Mouse (Mus musculus): ENCODE measurements around the gene Pth2. TPM values are rescaled to one million over a fixed set of nuclear protein-coding genes. Genes with fewer than 3 reads are reported as not detected.
"Not testable (repeated sequence)": the region's sequence is repeated elsewhere in the genome, so short reads cannot be mapped to it uniquely, and the experiment has no call there.

The Pth2 gene
- polyA plus RNA-seq, 1 experiment from 2014 or later: not detected

GRCm38 (mm10) chr7:45162996-45163615, 17.7 kb upstream of the Pth2 start:
- Histone ChIP-seq H3K27ac (no peak overlapping the region), H3K36me3 (peaks cover 31% of the 10 kb centered on the region), H3K9me3 (no peaks in the 10 kb centered on the region), H3K27me3 (peaks cover 57% of the 10 kb centered on the region), H3K4me1 (peaks cover 4% of the 10 kb centered on the region; the same call in 1 of the 2 replicates), H3K4me3 (peak overlapping the region; percentile 36; the same call in 1 of the 2 replicates), H3K9ac (no peak overlapping the region), H3K4me2 (replicated peaks) (no peak overlapping the region)
- no peak for ATAC-seq (ENCODE audit: insufficient number of reproducible peaks, insufficient read depth, low FRiP score, low TSS enrichment)
- WGBS: 74% methylated on average over 9 of the region's 9 CpGs

DNA sequence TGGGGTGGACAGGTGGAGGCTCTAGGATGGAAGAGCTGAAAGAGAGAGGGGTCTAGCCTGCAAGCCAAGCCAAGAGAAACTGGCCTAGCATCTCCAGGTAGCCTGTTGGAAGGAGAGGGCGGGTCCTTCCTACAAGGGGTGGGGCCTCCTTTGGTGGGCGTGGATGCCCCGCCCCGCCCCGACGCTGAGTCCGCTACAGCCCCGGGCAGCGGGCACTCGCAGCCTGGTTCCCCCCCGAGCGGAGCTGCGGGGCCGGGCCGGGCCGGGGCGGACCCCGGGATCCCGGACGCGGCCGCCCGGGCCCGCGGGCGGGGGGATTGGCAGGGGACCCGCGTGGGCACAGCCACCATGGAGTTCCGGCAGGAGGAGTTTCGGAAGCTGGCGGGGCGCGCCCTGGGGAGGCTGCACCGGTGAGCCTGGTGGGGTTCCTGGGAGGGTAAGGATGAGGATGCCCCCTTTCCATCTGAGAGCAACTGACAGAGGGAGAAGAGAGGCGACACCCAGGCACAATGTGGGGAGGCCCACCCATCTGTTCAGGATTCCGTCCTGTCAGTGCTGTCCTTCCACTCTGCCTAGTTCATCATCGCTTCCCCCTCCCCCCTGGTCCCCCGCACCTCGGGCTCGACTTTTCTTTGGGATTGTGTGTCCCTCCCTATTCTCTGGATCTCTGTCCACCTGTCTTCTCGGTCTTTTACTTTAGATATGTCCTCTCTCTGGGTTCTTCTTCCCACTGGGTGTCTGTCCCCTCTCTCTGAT, 16.9 kb upstream of the Pth2 start, which contains the start of gene Slc17a7:
Gene Slc17a7, plus strand, starts transcription at position 215 of the 756 bp plus-strand sequence.
- Histone ChIP-seq H3K4me1 (peaks cover 4% of the 10 kb centered on the region; the same call in 1 of the 2 replicates), H3K27ac (no peak within 1 kb of the TSS), H3K9ac (peak within 1 kb of the TSS; percentile 54), H3K4me2 (replicated peaks) (peak within 1 kb of the TSS; percentile 62), H3K27me3 (peaks cover 65% of the 10 kb centered on the region), H3K9me3 (peaks cover 2% of the 10 kb centered on the region), H3K36me3 (peaks cover 23% of the 10 kb centered on the region), H3K4me3 (peak within 1 kb of the TSS; percentile 36)
- ATAC-seq (ENCODE audit: insufficient number of reproducible peaks, insufficient read depth, low FRiP score, low TSS enrichment): no peak
- WGBS: 1% methylated on average over 33 of the region's 41 CpGs

- Histone ChIP-seq H3K27me3 (peaks cover 74% of the 10 kb centered on the region), H3K9ac (no peak overlapping the region), H3K4me3 (no peak overlapping the region), H3K36me3 (peaks cover 14% of the 10 kb centered on the region), H3K27ac (no peak overlapping the region), H3K9me3 (peaks cover 11% of the 10 kb centered on the region), H3K4me1 (peaks cover 4% of the 10 kb centered on the region; the same call in 1 of the 2 replicates), H3K4me2 (replicated peaks) (no peak overlapping the region)
- 62% methylated on average over 5 of the region's 5 CpGs for WGBS
- ATAC-seq (ENCODE audit: insufficient number of reproducible peaks, insufficient read depth, low FRiP score, low TSS enrichment): no peak
Observed at GRCm38 (mm10) chr7:45164833-45165232, 16.0 kb upstream of the Pth2 start.

DNA sequence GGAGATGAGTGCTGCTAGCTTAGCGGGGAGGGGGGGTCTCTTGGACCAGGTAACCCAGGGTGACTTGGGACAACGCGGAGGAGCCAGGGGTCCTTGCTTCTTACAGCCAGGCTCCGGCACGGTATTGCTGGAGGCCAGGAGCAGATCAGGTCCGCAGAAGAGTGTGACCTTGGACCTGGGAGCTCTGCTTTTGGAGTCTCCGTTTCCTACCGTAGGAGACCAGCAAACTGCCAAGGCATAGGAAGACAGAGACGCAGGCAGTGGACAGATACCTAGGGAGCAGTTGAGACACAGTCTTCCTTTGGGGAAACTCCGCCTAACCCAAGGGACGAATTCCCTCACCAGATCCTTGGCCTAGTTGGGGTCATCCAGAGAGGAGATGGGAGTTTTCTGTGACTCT, 15.1 kb upstream of the Pth2 start:
- H3K4me3 ChIP-seq: no peak overlapping the region
- H3K4me2 ChIP-seq (replicated peaks): no peak overlapping the region
- WGBS: 45% methylated on average over 11 of the region's 11 CpGs
- H3K9me3 ChIP-seq: peaks cover 19% of the 10 kb centered on the region
- H3K27me3 ChIP-seq: peaks cover 82% of the 10 kb centered on the region
- peaks cover 4% of the 10 kb centered on the region; the same call in 1 of the 2 replicates for H3K4me1 ChIP-seq
- H3K36me3 ChIP-seq: 0 out of 2 replicates have a peak, but pooled peaks cover 6% of the 10 kb centered on the region
- H3K27ac ChIP-seq: no peak overlapping the region
- H3K9ac ChIP-seq: no peak overlapping the region
- no peak for ATAC-seq (ENCODE audit: insufficient number of reproducible peaks, insufficient read depth, low FRiP score, low TSS enrichment)

DNA sequence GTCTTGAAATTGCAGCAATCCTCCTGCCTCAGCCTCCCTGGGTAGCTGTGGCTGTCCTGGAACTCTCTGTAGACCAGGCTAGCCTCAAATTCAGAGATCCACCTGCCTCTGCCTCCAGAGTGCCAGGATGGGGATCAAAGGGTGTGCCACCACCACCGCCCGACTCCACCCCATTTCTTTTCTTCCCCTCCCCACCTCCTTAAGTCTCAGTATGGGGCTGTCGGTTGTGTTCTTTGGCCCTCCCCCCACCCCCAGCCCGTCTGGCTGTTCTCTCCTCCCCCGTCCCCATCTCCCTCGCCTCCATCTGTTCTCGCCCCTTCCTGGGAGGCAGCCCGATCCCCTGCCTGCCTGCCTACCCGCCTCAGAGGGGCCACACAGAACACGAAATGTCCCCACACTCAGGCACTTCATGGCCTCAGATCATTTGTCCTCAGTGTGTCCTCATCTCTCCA, 13.8 kb upstream of the Pth2 start:
- no peak overlapping the region for H3K27ac ChIP-seq
- no peak for ATAC-seq (ENCODE audit: insufficient number of reproducible peaks, insufficient read depth, low FRiP score, low TSS enrichment)
- no peak overlapping the region for H3K4me2 ChIP-seq (replicated peaks)
- H3K4me1 ChIP-seq: peaks cover 4% of the 10 kb centered on the region; the same call in 1 of the 2 replicates
- peaks cover 93% of the 10 kb centered on the region for H3K27me3 ChIP-seq
- H3K36me3 ChIP-seq: no peaks in the 10 kb centered on the region
- H3K9ac ChIP-seq: no peak overlapping the region
- WGBS: 26% methylated on average over 10 of the region's 10 CpGs
- no peak overlapping the region for H3K4me3 ChIP-seq
- peaks cover 21% of the 10 kb centered on the region for H3K9me3 ChIP-seq

DNA sequence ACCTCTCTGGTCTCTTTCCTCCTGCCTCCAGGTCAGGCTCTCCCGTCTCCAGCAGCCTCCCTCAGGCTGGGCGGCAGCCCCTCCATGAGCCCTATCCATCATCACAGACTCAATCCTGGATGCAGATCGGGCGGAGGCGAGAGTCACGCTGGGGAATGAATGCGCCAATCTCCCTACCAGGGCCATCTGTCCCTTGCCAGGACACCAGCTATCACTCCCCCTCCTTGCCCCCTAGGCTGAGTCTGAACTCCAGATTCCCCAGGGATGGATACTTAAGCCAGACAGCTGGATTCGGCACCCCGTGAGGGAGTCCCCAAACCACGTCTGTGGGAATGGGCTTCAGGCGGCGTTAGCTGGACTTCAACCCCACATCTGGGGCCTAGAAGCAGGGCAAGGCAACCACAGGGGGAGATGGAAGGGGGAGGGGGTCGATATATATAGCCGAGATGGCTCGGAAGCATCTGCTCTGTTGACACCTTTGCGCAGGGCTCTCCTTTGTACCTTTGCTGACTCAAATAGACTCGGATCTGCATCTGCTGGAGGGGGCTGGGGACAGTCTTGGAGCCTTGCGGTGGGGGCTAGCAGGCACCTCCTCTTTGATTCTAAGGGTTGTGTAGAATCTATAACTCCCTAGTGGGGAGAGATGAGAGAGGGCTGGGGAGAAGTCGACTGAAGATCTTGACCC, 12.9 kb upstream of the Pth2 start:
- Histone ChIP-seq H3K9ac (no peak overlapping the region), H3K27me3 (peaks cover 92% of the 10 kb centered on the region), H3K4me2 (replicated peaks) (no peak overlapping the region), H3K27ac (no peak overlapping the region), H3K4me1 (no peaks in the 10 kb centered on the region), H3K36me3 (no peaks in the 10 kb centered on the region), H3K4me3 (no peak overlapping the region), H3K9me3 (peaks cover 21% of the 10 kb centered on the region)
- WGBS: 1% methylated on average over 19 of the region's 19 CpGs
- ATAC-seq (ENCODE audit: insufficient number of reproducible peaks, insufficient read depth, low FRiP score, low TSS enrichment): no peak

GRCm38 (mm10) chr7:45168656-45169055, 12.1 kb upstream of the Pth2 start:
- H3K4me3 ChIP-seq: no peak overlapping the region
- no peak overlapping the region for H3K4me2 ChIP-seq (replicated peaks)
- no peak overlapping the region for H3K9ac ChIP-seq
- no peaks in the 10 kb centered on the region for H3K36me3 ChIP-seq
- no peaks in the 10 kb centered on the region for H3K4me1 ChIP-seq
- 4% methylated on average over 24 of the region's 24 CpGs for WGBS
- peaks cover 90% of the 10 kb centered on the region for H3K27me3 ChIP-seq
- H3K27ac ChIP-seq: no peak overlapping the region
- H3K9me3 ChIP-seq: peaks cover 21% of the 10 kb centered on the region
- no peak for ATAC-seq (ENCODE audit: insufficient number of reproducible peaks, insufficient read depth, low FRiP score, low TSS enrichment)

GRCm38 (mm10) chr7:45169495-45169894, 11.3 kb upstream of the Pth2 start:
- peaks cover 89% of the 10 kb centered on the region for H3K27me3 ChIP-seq
- no peaks in the 10 kb centered on the region for H3K36me3 ChIP-seq
- no peak overlapping the region for H3K4me3 ChIP-seq
- ATAC-seq (ENCODE audit: insufficient number of reproducible peaks, insufficient read depth, low FRiP score, low TSS enrichment): no peak
- no peak overlapping the region for H3K9ac ChIP-seq
- no peak overlapping the region for H3K4me2 ChIP-seq (replicated peaks)
- peaks cover 21% of the 10 kb centered on the region for H3K9me3 ChIP-seq
- H3K4me1 ChIP-seq: no peaks in the 10 kb centered on the region
- 97% methylated on average over 3 of the region's 3 CpGs for WGBS
- no peak overlapping the region for H3K27ac ChIP-seq

DNA sequence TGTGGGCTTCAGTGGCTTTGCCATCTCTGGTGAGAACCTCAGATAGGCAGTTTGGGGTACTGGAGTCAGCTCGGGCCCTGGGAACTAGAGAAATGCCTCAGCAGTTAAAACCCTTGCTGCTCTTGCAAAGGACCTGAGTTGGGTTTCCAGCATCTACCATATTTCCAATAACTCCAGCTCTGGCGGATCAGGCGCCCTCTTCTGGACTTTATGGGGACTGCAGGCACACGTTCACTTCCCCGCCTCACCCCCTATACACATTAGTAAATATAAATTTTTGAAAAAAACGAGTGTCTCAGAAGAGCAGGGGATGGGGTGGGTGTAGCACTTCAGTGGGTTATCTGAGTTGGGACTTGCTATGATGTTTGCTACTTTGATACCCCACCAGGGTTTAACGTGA, 7.8 kb upstream of the Pth2 start:
- no peak overlapping the region for H3K4me2 ChIP-seq (replicated peaks)
- 58% methylated on average over 7 of the region's 7 CpGs for WGBS
- no peak overlapping the region for H3K4me3 ChIP-seq
- peaks cover 12% of the 10 kb centered on the region for H3K4me1 ChIP-seq
- ATAC-seq (ENCODE audit: insufficient number of reproducible peaks, insufficient read depth, low FRiP score, low TSS enrichment): no peak
- H3K27me3 ChIP-seq: peaks cover 90% of the 10 kb centered on the region
- peaks cover 21% of the 10 kb centered on the region for H3K9me3 ChIP-seq
- H3K36me3 ChIP-seq: no peaks in the 10 kb centered on the region
- no peak overlapping the region for H3K9ac ChIP-seq
- no peak overlapping the region for H3K27ac ChIP-seq

DNA sequence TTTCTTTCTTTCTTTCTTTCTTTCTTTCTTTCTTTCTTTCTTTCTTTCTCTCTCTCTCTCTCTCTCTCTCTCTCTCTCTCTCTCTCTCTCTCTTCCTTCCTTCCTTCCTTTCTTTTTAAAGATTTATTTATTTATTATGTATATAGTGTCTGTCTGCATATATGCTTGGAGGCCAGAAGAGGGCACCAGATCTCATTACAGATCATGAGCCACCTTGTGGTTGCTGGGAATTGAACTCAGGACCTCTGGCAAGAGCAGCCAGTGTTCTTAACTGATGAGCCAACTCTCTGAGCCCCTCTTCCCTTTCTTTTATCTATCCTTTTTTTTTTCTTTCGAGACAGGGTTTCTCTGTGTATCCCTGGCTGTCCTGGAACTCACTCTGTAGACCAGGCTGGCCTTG, 7.0 kb upstream of the Pth2 start:
- not testable (repeated sequence) for H3K9ac ChIP-seq; H3K27ac ChIP-seq; H3K36me3 ChIP-seq; ATAC-seq (ENCODE audit: insufficient number of reproducible peaks, insufficient read depth, low FRiP score, low TSS enrichment); H3K4me2 ChIP-seq (replicated peaks); H3K4me3 ChIP-seq
- WGBS: 42% methylated on average over 1 of the region's 1 CpGs
- peaks cover 12% of the 10 kb centered on the region for H3K4me1 ChIP-seq
- peaks cover 90% of the 10 kb centered on the region for H3K27me3 ChIP-seq
- H3K9me3 ChIP-seq: peaks cover 21% of the 10 kb centered on the region

DNA sequence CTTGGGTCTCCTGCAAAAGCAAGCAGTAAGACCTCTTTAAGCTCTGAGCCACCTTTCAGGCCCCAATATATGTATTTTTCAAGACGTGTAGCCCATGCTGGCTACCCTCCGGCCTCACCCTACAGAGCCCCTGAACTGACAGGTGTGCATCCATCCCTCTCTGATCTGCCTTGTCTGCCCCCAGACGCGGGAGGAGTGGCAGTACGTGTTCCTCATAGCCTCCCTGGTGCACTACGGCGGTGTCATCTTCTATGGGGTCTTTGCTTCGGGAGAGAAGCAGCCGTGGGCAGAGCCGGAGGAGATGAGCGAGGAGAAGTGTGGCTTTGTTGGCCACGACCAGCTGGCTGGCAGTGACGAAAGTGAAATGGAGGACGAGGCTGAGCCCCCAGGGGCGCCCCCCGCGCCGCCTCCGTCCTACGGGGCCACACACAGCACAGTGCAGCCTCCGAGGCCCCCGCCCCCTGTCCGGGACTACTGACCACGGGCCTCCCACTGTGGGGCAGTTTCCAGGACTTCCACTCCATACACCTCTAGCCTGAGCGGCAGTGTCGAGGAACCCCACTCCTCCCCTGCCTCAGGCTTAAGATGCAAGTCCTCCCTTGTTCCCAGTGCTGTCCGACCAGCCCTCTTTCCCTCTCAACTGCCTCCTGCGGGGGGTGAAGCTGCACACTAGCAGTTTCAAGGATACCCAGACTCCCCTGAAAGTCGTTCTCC, 6.1 kb upstream of the Pth2 start:
- no peak for ATAC-seq (ENCODE audit: insufficient number of reproducible peaks, insufficient read depth, low FRiP score, low TSS enrichment)
- Histone ChIP-seq H3K9ac (no peak overlapping the region), H3K27ac (no peak overlapping the region), H3K4me3 (no peak overlapping the region; the same call in 1 of the 2 replicates), H3K4me1 (peaks cover 12% of the 10 kb centered on the region), H3K27me3 (peaks cover 90% of the 10 kb centered on the region), H3K9me3 (peaks cover 11% of the 10 kb centered on the region), H3K4me2 (replicated peaks) (peak overlapping the region; percentile 14), H3K36me3 (no peaks in the 10 kb centered on the region)
- 2% methylated on average over 29 of the region's 29 CpGs for WGBS

Data from embryonic facial prominence, embryonic 12.5 days (tissue).